Mouse (Mus musculus) heart, adult 9 months (tissue): ENCODE data around the gene Emilin2.

Experiments
- DNase-seq, 2 experiments: peaks; one replicate each; pipeline ENCODE4 v3.0.0; 2022; ENCODE audit warnings: low spot score in 2 of 2

The Emilin2 gene

DNA sequence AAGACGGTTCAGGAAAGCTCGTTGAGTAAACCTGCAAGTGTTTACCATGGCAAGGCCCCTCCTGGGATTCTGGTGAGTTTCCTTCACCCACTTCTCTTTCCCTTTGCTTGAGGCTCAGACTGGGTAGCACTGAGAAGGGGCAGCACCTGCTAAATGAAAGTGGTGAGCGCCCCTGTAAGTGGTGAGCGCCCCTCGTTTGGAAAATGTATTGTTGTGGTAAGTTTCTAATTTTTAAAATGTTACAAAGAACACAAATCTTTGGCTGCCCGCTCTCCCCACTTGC, 107.0 kb downstream of the Emilin2 start:
- no peak for DNase-seq

DNA sequence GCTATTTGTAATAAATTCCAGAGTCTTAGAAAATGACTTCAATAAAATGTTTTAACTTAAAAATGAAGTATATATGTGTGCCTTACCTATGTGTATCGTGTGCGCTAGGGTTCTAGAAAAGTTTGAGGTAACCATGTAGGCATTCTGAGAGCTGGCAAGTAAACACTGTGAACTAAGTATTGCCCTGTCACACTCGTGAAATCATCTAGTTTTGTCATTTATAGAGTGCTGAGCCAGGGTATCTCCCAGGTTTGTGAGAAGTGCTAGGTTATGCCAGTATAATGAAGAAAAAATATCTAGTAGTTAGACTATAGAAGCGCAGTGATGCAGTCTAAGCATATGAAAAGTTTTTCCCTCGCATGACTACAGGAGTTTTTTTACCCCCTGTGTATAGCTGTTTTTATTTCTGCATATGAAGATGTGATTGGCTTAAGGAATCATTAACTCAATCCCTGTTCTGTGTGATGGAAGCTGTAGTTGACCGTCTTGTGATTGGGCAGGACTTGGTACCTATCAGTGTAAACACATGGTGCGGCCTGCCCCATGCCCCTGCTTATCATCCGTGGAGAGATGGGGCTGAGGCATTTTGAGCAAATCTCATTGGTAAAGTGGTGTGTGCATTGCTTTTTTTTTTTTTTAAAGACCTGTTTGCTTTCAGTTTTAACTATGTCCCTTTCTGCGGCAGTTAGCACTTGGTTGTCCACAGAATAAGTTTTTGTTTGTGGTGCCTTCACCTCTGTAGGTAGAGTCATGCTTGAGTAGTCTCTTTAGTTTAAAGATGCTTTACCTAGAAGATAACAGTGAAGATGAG, 107.6 kb downstream of the Emilin2 start:
- no peak for DNase-seq
